Mouse (Mus musculus) liver, postnatal 0 days (tissue): Measurements from ENCODE around the gene Dpp9.

ENCODE experiments used
- CTCF ChIP-seq: sonication (generic); IDR thresholded peaks from 2 replicates; pipeline ENCODE4 v1.5.1; 2016; ENCODE audit warnings: antibody characterized with exemption, low read depth
- EP300 ChIP-seq: IDR thresholded peaks from 2 replicates; pipeline ENCODE4 v1.6.1; 2016; ENCODE audit warnings: antibody characterized with exemption, low read depth, mild to moderate bottlenecking

- TF ChIP-seq CTCF (no peak), EP300 (no peak)
Observed at GRCm38 (mm10) chr17:56214229-56214628, 4.5 kb downstream of the Dpp9 start.
